Comparison of ENCODE assay signal across 9 mouse cellular contexts in genomic region chr5:111415575-111415974, GRCm38 (mm10). TPM values are rescaled to one million over a fixed set of nuclear protein-coding genes. Genes with fewer than 3 reads are reported as not detected.
DNase-seq lines count a peak whose midpoint lies in the region; ATAC-seq lines count a peak whose summit lies in the region.
"Had no signal": no experiment of that assay in that cellular context is flagged by ENCODE, and none has a peak within 500 bp of the region (broad histone marks: within the 10 kb centered on the region; RNA-seq: fewer than 3 reads in every experiment).

No protein-coding gene starts in this region.

- no peak overlapping the region for H3K9ac ChIP-seq in heart, embryonic 15.5 days
- peak overlapping the region; percentile 56 for H3K9ac ChIP-seq in embryonic facial prominence, embryonic 11.5 days (replicated peaks; ENCODE audit: low read length)
- H3K9ac ChIP-seq in hindbrain, embryonic 15.5 days, result peak overlapping the region; percentile 77; the same call in 1 of the 2 replicates
- peak overlapping the region; percentile 99; the same call in 1 of the 2 replicates for H3K9ac ChIP-seq in midbrain, embryonic 14.5 days (replicated peaks; ENCODE audit: low read length)

- ATAC-seq in heart, embryonic 15.5 days (replicated peaks; ENCODE audit: insufficient number of reproducible peaks, insufficient read depth, low FRiP score, low read depth), result no peak
- no peak for ATAC-seq in embryonic facial prominence, embryonic 11.5 days (replicated peaks; ENCODE audit: insufficient number of reproducible peaks, low FRiP score, low TSS enrichment, low read depth)
- ATAC-seq in hindbrain, embryonic 15.5 days (ENCODE audit: low FRiP score, low read depth), result no peak
- no peak for ATAC-seq in midbrain, embryonic 14.5 days (ENCODE audit: low FRiP score, low TSS enrichment)

- DNase-seq in heart, postnatal 14 days, result no peak
- DNase-seq in embryonic facial prominence, embryonic 11.5 days (ENCODE audit: low spot score), result peak; percentile 55
- peak; percentile 66 for DNase-seq in midbrain, embryonic 14.5 days
- DNase-seq in thymus, postnatal 25 days, result no peak
- DNase-seq in adrenal gland, postnatal 4 days (ENCODE audit: low spot score in 2 of 2), result no peak
- DNase-seq in Muller cell, postnatal 12 days (ENCODE audit: inconsistent ontology term), result no peak
- DNase-seq: kidney, adult 8-10 months had no signal

- peaks cover 48% of the 10 kb centered on the region for H3K4me1 ChIP-seq in heart, embryonic 15.5 days (replicated peaks)
- H3K4me1 ChIP-seq in embryonic facial prominence, embryonic 11.5 days (ENCODE audit: control insufficient read depth, insufficient read depth, low read length), result peaks cover 10% of the 10 kb centered on the region
- peaks cover 65% of the 10 kb centered on the region for H3K4me1 ChIP-seq in hindbrain, embryonic 15.5 days (replicated peaks)
- H3K4me1 ChIP-seq in midbrain, embryonic 14.5 days (ENCODE audit: control insufficient read depth, insufficient read depth, low read length), result peaks cover 25% of the 10 kb centered on the region

- no peaks in the 10 kb centered on the region for H3K36me3 ChIP-seq in heart, embryonic 15.5 days
- peaks cover under 1% of the 10 kb centered on the region; the same call in 1 of the 2 replicates for H3K36me3 ChIP-seq in embryonic facial prominence, embryonic 11.5 days (replicated peaks; ENCODE audit: control insufficient read depth, insufficient read depth, low read depth, low read length)
- no peaks in the 10 kb centered on the region for H3K36me3 ChIP-seq in hindbrain, embryonic 15.5 days
- H3K36me3 ChIP-seq in midbrain, embryonic 14.5 days (ENCODE audit: control insufficient read depth, insufficient read depth, low read length), result peaks cover 22% of the 10 kb centered on the region

- H3K4me2 ChIP-seq in heart, embryonic 15.5 days, result peak overlapping the region; percentile 98
- peak overlapping the region; percentile 99 for H3K4me2 ChIP-seq in embryonic facial prominence, embryonic 11.5 days (ENCODE audit: low read depth, low read length)
- H3K4me2 ChIP-seq in hindbrain, embryonic 15.5 days, result peak overlapping the region; percentile 88
- peak overlapping the region; percentile 99 for H3K4me2 ChIP-seq in midbrain, embryonic 14.5 days (ENCODE audit: low read length)

- intact Hi-C loops in heart, postnatal 14 days (cut with DNase I), result loop anchor here (5.0 to 10.0 kb wide), 4 partner anchors 207 to 599 kb away; no protein-coding TSS in a partner anchor

- no peaks in the 10 kb centered on the region for H3K9me3 ChIP-seq in heart, embryonic 15.5 days (replicated peaks)
- no peaks in the 10 kb centered on the region for H3K9me3 ChIP-seq in embryonic facial prominence, embryonic 11.5 days (replicated peaks; ENCODE audit: control insufficient read depth, low read length)
- no peaks in the 10 kb centered on the region for H3K9me3 ChIP-seq in hindbrain, embryonic 15.5 days
- H3K9me3 ChIP-seq in midbrain, embryonic 14.5 days (ENCODE audit: control insufficient read depth, low read length), result no peaks in the 10 kb centered on the region

- no peak overlapping the region for H3K27ac ChIP-seq in heart, embryonic 15.5 days
- no peak overlapping the region for H3K27ac ChIP-seq in embryonic facial prominence, embryonic 11.5 days (replicated peaks; ENCODE audit: low read depth, low read length)
- H3K27ac ChIP-seq in hindbrain, embryonic 15.5 days (replicated peaks), result peak overlapping the region; percentile 91
- H3K27ac ChIP-seq in midbrain, embryonic 14.5 days (replicated peaks; ENCODE audit: low read depth, low read length), result peak overlapping the region; percentile 98

- peak overlapping the region; percentile 80 for H3K4me3 ChIP-seq in heart, embryonic 15.5 days
- H3K4me3 ChIP-seq in embryonic facial prominence, embryonic 11.5 days (ENCODE audit: low read depth, low read length), result peak overlapping the region; percentile 98
- peak overlapping the region; percentile 92 for H3K4me3 ChIP-seq in hindbrain, embryonic 15.5 days
- H3K4me3 ChIP-seq in midbrain, embryonic 14.5 days (replicated peaks; ENCODE audit: low read depth, low read length), result peak overlapping the region; percentile 98

- peaks cover 52% of the 10 kb centered on the region for H3K27me3 ChIP-seq in heart, embryonic 15.5 days
- H3K27me3 ChIP-seq in embryonic facial prominence, embryonic 11.5 days (ENCODE audit: control insufficient read depth, insufficient read depth, low read length), result no peaks in the 10 kb centered on the region; the same call in 1 of the 2 replicates
- H3K27me3 ChIP-seq in hindbrain, embryonic 15.5 days, result no peaks in the 10 kb centered on the region
- H3K27me3 ChIP-seq in midbrain, embryonic 14.5 days (ENCODE audit: control insufficient read depth, insufficient read depth, low read length), result no peaks in the 10 kb centered on the region

- WGBS in heart, embryonic 15.5 days, result 9% methylated on average over 14 of the region's 14 CpGs
- under 1% methylated on average over 14 of the region's 14 CpGs for WGBS in embryonic facial prominence, embryonic 11.5 days
- WGBS in hindbrain, embryonic 15.5 days, result under 1% methylated on average over 14 of the region's 14 CpGs
- under 1% methylated on average over 14 of the region's 14 CpGs for WGBS in midbrain, embryonic 14.5 days

RNA-seq across cellular contexts. Expression of gene Mn1, which starts 1.6 kb away (rescaled TPM):
- 6.4 and 7.7 TPM in 2 replicates for polyA plus RNA-seq in heart, embryonic 15.5 days (2015; fragmentation: Nextera tagmentation; extraction: Ambion mirVana)
- 10 to 100 TPM; 17.3 to 18.3 TPM for total RNA-seq in heart, postnatal 14 days (2021)
- polyA plus RNA-seq in embryonic facial prominence, embryonic 11.5 days (2014; fragmentation: Nextera tagmentation; extraction: Ambion mirVana), result 36.3 and 36.8 TPM in 2 replicates
- polyA plus RNA-seq in hindbrain, embryonic 15.5 days (2015; fragmentation: Nextera tagmentation; extraction: Ambion mirVana), result 38.7 and 40.3 TPM in 2 replicates
- 51.7 and 69.2 TPM in 2 replicates for polyA plus RNA-seq in midbrain, embryonic 14.5 days (2014; fragmentation: Nextera tagmentation; extraction: Ambion mirVana)
- total RNA-seq in adrenal gland, postnatal 4 days (2021), result 10 to 100 TPM in 1 of 2 experiments, 1 to 10 TPM in 1; 9.9 to 10.7 TPM

Comparison
In these comparisons a context has a peak if more than half of its experiments do, and no peak if none do; other contexts are left out.
1. H3K27ac ChIP-seq: peak in hindbrain, embryonic 15.5 days (single experiment) and midbrain, embryonic 14.5 days (single experiment); none in heart, embryonic 15.5 days (single experiment) and embryonic facial prominence, embryonic 11.5 days (single experiment).
2. DNase-seq: peak in embryonic facial prominence, embryonic 11.5 days (single experiment) and midbrain, embryonic 14.5 days (single experiment); none in heart, postnatal 14 days (0 of 2), thymus, postnatal 25 days (single experiment), adrenal gland, postnatal 4 days (0 of 2) and Muller cell, postnatal 12 days (single experiment).
3. Peak in every context shown above with its lines, with median percentiles within 50 percentile points of each other: H3K4me2 ChIP-seq and H3K4me3 ChIP-seq.